Mouse (Mus musculus): Measurements from ENCODE around the gene Chd8. TPM values are rescaled to one million over a fixed set of nuclear protein-coding genes. Genes with fewer than 3 reads are reported as not detected.

Chd8 gene
- polyA plus RNA-seq, 1 experiment = 71.8 TPM

DNA sequence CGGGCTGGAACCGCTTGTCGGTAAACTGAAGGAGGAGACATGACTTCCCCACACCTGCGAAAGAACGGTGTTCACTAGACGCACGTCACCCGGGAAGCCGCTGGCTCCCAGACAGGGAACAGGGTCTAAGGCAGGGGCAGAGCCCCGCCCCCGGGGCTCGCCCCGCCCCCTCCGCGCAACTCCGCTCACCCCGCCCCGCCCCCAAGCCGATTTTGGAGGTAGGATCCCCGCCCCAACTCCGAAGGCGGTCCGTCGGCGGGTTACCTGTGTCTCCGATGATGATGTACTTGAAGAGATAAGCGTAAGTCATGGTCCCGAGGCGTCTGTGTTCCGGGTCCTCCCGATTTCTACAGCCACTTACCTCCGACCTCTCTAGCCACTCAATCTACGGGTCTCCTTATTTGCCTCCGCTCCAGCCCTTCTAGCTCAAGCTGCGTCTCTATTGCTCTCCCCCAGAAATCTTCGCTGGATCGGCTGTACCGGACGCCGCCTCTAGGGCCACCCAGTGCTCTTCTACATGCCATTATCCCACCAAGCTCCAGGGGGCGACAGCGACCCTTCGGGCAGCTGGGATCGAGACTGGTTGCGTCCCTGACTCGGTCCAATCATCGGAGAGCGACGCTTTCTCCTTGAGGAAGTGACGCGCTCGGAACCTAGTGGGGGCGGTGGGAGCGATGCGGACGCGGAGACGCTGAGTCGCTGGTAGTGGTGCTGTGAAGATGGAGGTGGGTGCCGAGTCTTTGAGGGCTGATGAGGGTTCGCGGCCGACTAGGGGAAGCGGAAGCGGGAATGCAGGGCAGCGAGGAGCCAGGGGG, 21.6 kb upstream of the Chd8 start, which contains the start of the genes Tox4 and Rab2b:
Gene Tox4, plus strand, starts transcription at position 215 of the 815 bp plus-strand sequence.
Gene Rab2b, minus strand, starts transcription at position 614 of the 815 bp plus-strand sequence.
- Histone ChIP-seq H3K27ac (ENCODE audit: control insufficient read depth, insufficient read depth, low read depth, low read length, poor library complexity) (peak within 1 kb of the TSS; percentile 85), H3K4me3 (replicated peaks; ENCODE audit: control insufficient read depth, low read depth, low read length) (peak within 1 kb of the TSS; percentile 99), H3K4me1 (ENCODE audit: control insufficient read depth, insufficient read depth, low read length) (no peaks in the 10 kb centered on the region)
- TF ChIP-seq CTCF (IDR thresholded peaks at IDR 0.05; ENCODE audit: control insufficient read depth, insufficient read depth, low read length) (peak; percentile 95), POLR2A (IDR thresholded peaks at IDR 0.05; ENCODE audit: borderline replicate concordance, control insufficient read depth, low read depth, low read length) (peak; percentile 94)
- WGBS = 2% methylated on average over 66 of the region's 66 CpGs

DNA sequence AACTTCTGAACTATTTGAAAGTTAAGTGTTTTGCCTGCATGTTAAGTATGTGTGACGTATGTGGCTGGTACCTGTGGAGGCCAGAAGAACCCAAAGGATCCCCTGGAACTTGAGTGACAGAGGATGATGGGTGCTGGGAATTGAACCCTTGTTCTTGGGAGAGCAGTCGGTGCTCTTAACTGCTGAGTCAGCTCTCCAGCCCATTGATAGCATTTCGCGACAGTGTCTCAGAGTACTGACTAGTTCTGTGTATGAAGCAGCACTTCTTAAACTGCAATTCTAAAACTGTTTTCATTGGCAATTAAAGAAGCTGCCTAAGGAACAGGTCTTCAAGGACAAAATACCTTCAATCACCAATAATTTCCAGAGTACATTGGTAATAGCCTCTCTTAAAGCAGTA, 19.6 kb upstream of the Chd8 start:
- Histone ChIP-seq H3K4me3 (replicated peaks; ENCODE audit: control insufficient read depth, low read depth, low read length) (no peak overlapping the region), H3K4me1 (ENCODE audit: control insufficient read depth, insufficient read depth, low read length) (no peaks in the 10 kb centered on the region), H3K27ac (ENCODE audit: control insufficient read depth, insufficient read depth, low read depth, low read length, poor library complexity) (no peak overlapping the region)
- WGBS = 88% methylated on average over 4 of the region's 4 CpGs
- TF ChIP-seq POLR2A (IDR thresholded peaks at IDR 0.05; ENCODE audit: borderline replicate concordance, control insufficient read depth, low read depth, low read length) (no peak), CTCF (IDR thresholded peaks at IDR 0.05; ENCODE audit: control insufficient read depth, insufficient read depth, low read length) (no peak)

DNA sequence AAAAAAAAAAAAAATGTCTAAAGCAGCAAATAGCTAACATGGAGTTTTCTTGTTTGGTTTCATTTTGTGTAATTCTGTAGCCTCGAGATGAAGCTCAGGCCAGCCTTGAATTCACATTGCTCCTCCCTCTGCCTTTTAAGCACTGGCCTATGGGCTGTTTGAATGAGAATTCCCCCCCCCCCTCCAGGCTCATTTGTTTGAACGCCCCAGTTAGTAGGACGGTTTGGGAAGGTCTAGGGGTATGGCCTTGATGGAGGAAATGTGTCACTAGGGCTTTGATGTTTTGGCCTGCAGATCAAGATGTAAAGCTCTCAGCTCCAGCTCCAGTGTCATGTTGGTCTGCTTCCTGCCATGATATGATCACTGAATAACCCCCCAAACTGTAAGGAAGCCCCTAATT, 15.2 kb upstream of the Chd8 start:
- H3K27ac ChIP-seq (ENCODE audit: control insufficient read depth, insufficient read depth, low read depth, low read length, poor library complexity) = no peak overlapping the region
- TF ChIP-seq CTCF (IDR thresholded peaks at IDR 0.05; ENCODE audit: control insufficient read depth, insufficient read depth, low read length) (no peak), POLR2A (IDR thresholded peaks at IDR 0.05; ENCODE audit: borderline replicate concordance, control insufficient read depth, low read depth, low read length) (no peak)
- H3K4me1 ChIP-seq (ENCODE audit: control insufficient read depth, insufficient read depth, low read length) = no peaks in the 10 kb centered on the region
- 73% methylated on average over 3 of the region's 3 CpGs for WGBS
- H3K4me3 ChIP-seq (replicated peaks; ENCODE audit: control insufficient read depth, low read depth, low read length) = no peak overlapping the region

DNA sequence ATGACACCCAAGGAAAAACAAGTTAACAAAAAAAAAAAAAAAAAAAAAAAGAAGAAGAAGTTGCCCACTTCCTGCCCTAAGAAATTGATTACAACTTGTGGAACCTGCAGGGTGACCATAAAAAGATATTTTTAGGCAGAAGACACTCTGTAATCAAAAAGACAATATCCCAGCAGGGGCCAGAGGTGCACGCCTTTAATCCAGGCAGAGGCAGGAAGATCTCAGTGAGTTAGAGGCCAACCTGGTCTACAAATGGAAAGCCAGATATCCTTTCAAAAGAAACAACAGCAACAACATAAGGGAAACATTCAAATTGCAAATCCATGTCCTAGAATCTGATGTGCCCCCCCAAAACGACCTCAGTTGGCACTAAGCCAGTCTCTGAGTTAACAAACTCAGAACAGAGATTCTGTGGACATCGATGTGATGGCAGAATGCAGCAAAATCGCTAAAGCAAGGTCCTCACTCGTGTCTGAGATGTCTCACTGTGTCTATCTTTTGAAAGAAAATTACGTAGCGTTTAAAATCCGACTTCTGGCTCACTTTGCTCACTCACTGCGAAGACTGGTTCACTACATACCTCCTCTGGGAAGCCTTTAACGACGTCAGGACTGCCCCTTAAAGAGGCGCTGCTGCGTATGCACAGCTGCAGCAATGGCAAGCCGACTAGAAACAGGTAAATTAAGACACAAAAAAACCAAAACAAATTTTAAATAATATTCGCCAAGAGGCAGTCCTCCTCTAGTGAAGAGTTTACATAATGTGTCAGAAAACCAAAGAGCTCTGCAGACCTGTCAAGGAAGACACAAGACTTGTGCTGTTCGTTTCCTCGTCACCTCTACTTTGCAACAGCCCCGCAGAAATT, 1.0 kb downstream of the Chd8 start:
- Histone ChIP-seq H3K27ac (ENCODE audit: control insufficient read depth, insufficient read depth, low read depth, low read length, poor library complexity) (0 out of 2 replicates have a peak overlapping the region, but pooled peaks have one; percentile 94), H3K4me1 (ENCODE audit: control insufficient read depth, insufficient read depth, low read length) (no peaks in the 10 kb centered on the region), H3K4me3 (replicated peaks; ENCODE audit: control insufficient read depth, low read depth, low read length) (peak overlapping the region; percentile 85)
- TF ChIP-seq POLR2A (IDR thresholded peaks at IDR 0.05; ENCODE audit: borderline replicate concordance, control insufficient read depth, low read depth, low read length) = no peak
- no peak for TF ChIP-seq CTCF (IDR thresholded peaks at IDR 0.05; ENCODE audit: control insufficient read depth, insufficient read depth, low read length)
- WGBS = 3% methylated on average over 18 of the region's 18 CpGs

DNA sequence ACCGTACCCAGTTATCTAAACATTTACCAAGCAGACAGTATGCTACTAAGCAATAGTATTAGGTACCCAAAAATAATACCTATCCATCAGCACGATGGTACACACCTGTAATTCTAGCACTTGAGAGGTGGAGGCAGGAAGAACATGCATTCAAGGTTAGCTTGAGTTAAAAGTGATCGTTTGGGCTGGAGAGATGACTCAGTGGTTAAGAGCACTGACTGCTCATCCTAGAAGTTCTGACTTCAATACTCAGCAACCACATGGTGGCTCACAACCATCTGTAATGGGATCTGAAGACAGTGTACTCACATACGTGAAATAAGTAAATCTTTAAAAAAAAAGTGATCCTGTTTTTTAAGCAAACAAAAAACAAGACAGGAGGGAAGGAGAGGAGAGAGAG, 11.5 kb downstream of the Chd8 start:
- 68% methylated on average over 4 of the region's 4 CpGs for WGBS
- Histone ChIP-seq H3K27ac (ENCODE audit: control insufficient read depth, insufficient read depth, low read depth, low read length, poor library complexity) (no peak overlapping the region), H3K4me3 (replicated peaks; ENCODE audit: control insufficient read depth, low read depth, low read length) (no peak overlapping the region), H3K4me1 (ENCODE audit: control insufficient read depth, insufficient read depth, low read length) (no peaks in the 10 kb centered on the region; the same call in 1 of the 2 replicates)
- no peak for TF ChIP-seq POLR2A (IDR thresholded peaks at IDR 0.05; ENCODE audit: borderline replicate concordance, control insufficient read depth, low read depth, low read length)
- no peak for TF ChIP-seq CTCF (IDR thresholded peaks at IDR 0.05; ENCODE audit: control insufficient read depth, insufficient read depth, low read length)

DNA sequence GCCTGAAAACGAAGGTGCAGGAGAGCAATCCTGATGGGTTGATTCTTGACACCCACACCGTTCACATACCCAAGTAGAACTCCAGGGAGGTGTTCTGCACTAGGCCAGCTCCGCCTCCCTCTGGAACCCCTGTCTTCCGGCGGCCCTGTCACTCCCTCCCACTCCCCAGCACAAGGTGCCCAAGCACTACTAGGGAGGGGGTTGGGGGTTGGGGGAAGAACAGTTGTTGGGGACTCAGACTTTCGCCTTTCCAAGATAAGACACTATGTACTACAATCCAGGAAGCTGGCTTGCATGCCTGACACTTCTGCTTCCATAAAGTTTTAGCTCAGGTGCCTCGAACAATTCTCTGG, 12.9 kb downstream of the Chd8 start:
- peak overlapping the region; percentile 63 for H3K4me3 ChIP-seq (replicated peaks; ENCODE audit: control insufficient read depth, low read depth, low read length)
- 12% methylated on average over 7 of the region's 7 CpGs for WGBS
- TF ChIP-seq CTCF (IDR thresholded peaks at IDR 0.05; ENCODE audit: control insufficient read depth, insufficient read depth, low read length) (no peak), POLR2A (IDR thresholded peaks at IDR 0.05; ENCODE audit: borderline replicate concordance, control insufficient read depth, low read depth, low read length) (no peak)
- H3K27ac ChIP-seq (ENCODE audit: control insufficient read depth, insufficient read depth, low read depth, low read length, poor library complexity) = no peak overlapping the region
- H3K4me1 ChIP-seq (ENCODE audit: control insufficient read depth, insufficient read depth, low read length) = no peaks in the 10 kb centered on the region; the same call in 1 of the 2 replicates

DNA sequence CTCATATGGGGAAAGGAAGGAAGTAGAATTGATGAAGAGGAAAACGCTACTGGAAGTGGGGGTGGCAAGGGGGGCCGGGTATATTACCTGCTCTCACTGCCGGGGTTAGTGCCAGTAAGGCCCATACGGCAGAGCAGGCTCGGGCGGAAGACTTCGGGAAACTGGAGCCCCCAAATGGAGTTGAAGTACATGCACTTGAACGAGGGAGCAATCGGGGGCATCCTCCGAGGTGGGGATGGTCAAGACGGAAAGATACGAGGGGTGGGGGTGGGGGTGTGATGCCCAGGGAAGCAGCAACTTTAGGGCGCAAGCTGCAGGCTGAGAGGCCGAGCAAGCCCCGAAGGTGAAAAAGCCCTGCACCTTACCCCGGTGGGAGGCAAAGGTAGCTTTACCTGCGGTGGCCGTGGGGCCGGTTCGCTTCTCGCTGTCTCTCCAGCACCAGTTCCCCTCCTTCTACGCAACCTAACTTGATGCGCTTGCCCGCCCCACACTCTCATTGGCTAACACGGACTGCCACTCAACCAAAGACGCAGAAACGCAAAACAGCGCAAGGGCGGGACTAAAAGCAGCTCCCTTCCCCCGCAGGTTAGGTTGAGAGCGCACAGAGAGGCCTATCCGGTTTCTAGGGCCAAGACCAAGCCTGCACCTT, 13.4 kb downstream of the Chd8 start:
- Histone ChIP-seq H3K27ac (ENCODE audit: control insufficient read depth, insufficient read depth, low read depth, low read length, poor library complexity) (no peak overlapping the region), H3K4me1 (ENCODE audit: control insufficient read depth, insufficient read depth, low read length) (no peaks in the 10 kb centered on the region; the same call in 1 of the 2 replicates)
- under 1% methylated on average over 32 of the region's 32 CpGs for whole genome bisulfite sequencing

More for the DNA sequence above, 13.4 kb downstream of the Chd8 start:
- peak overlapping the region; percentile 87 for H3K4me3 ChIP-seq (replicated peaks; ENCODE audit: control insufficient read depth, low read depth, low read length)
- peak; percentile 63; the same call in 1 of the 2 replicates for TF ChIP-seq POLR2A (IDR thresholded peaks at IDR 0.05; ENCODE audit: borderline replicate concordance, control insufficient read depth, low read depth, low read length)
- peak; percentile 10; the same call in 1 of the 2 replicates for TF ChIP-seq CTCF (IDR thresholded peaks at IDR 0.05; ENCODE audit: control insufficient read depth, insufficient read depth, low read length)

Data from bone marrow, adult 2 months (tissue).